14 mouse cellular contexts compared by ENCODE assay signal in genomic region chr3:35721818-35722446, GRCm38 (mm10). TPM values are rescaled to one million over a fixed set of nuclear protein-coding genes. Genes with fewer than 3 reads are reported as not detected.
A peak's percentile ranks its signal among the peaks of the same experiment; 100 is the strongest.
DNase-seq lines count a peak whose midpoint lies in the region; TF ChIP-seq lines count a peak whose summit lies in the region.
"Had no signal": no experiment of that assay in that cellular context is flagged by ENCODE, and none has a peak within 500 bp of the region (broad histone marks: within the 10 kb centered on the region; RNA-seq: fewer than 3 reads in every experiment).

No protein-coding gene starts in this region.

- intact Hi-C loops in gastrocnemius, postnatal 14 days (cut with DNase I; ENCODE audit: low total_unique reads): no loop called here

- peaks cover 3% of the 10 kb centered on the region for H3K4me1 ChIP-seq in bone marrow, adult 2 months (ENCODE audit: control insufficient read depth, insufficient read depth, low read length)
- peaks cover 21% of the 10 kb centered on the region; the same call in 1 of the 2 replicates for H3K4me1 ChIP-seq in small intestine, adult 2 months (ENCODE audit: control insufficient read depth, insufficient read depth, insufficient read length, low read length)
- H3K4me1 ChIP-seq: hindbrain, embryonic 13.5 days had no signal

- H3K27me3 ChIP-seq in small intestine, adult 2 months (ENCODE audit: control insufficient read depth, insufficient read depth, low read length): no peaks in the 10 kb centered on the region
- H3K27me3 ChIP-seq: hindbrain, embryonic 13.5 days; liver, embryonic 13.5 days had no signal

- TF ChIP-seq CTCF in bone marrow, adult 2 months (IDR thresholded peaks at IDR 0.05; ENCODE audit: control insufficient read depth, insufficient read depth, low read length): no peak
- no peak for TF ChIP-seq CTCF in small intestine, adult 2 months (IDR thresholded peaks at IDR 0.05; ENCODE audit: extremely low read depth, insufficient read length, insufficient replicate concordance, low read depth, low read length)

- H3K36me3 ChIP-seq in small intestine, adult 2 months (ENCODE audit: control insufficient read depth, insufficient read depth, low read length): no peaks in the 10 kb centered on the region
- H3K36me3 ChIP-seq: hindbrain, embryonic 13.5 days; liver, embryonic 13.5 days had no signal

- H3K4me3 ChIP-seq in bone marrow, adult 2 months (replicated peaks; ENCODE audit: control insufficient read depth, low read depth, low read length): no peak overlapping the region
- no peak overlapping the region for H3K4me3 ChIP-seq in small intestine, adult 2 months (ENCODE audit: low read depth, low read length)
- H3K4me3 ChIP-seq: hindbrain, embryonic 13.5 days; liver, embryonic 13.5 days had no signal

- WGBS in bone marrow, adult 2 months: 74% methylated on average over 4 of the region's 4 CpGs
- 36% methylated on average over 4 of the region's 4 CpGs for WGBS in small intestine, adult 2 months

- DNase-seq in spleen, postnatal 36 days (ENCODE audit: low spot score in 2 of 2): peak; percentile 25 to 26
- no peak for DNase-seq in spleen, postnatal 10 days (ENCODE audit: low spot score in 2 of 2)
- DNase-seq in neural tube, embryonic 10.5 days (ENCODE audit: extremely low spot score, low spot score): no peak
- no peak for DNase-seq in gastrocnemius, postnatal 14 days
- DNase-seq in Muller cell, postnatal 12 days (ENCODE audit: inconsistent ontology term): no peak
- no peak for DNase-seq in urinary bladder, postnatal 10 days (ENCODE audit: low spot score)
- DNase-seq: adrenal gland, postnatal 36 days; cerebellum, adult 11 months; kidney, postnatal 36 days; liver, embryonic 13.5 days; spleen, adult 18-20 months had no signal

- H3K27ac ChIP-seq in bone marrow, adult 2 months (ENCODE audit: control insufficient read depth, insufficient read depth, low read depth, low read length, poor library complexity): peak overlapping the region; percentile 64
- peak overlapping the region; percentile 90 for H3K27ac ChIP-seq in small intestine, adult 2 months (ENCODE audit: insufficient read depth, low read depth, low read length)
- H3K27ac ChIP-seq: hindbrain, embryonic 13.5 days; liver, embryonic 13.5 days had no signal

- no peak for TF ChIP-seq POLR2A in bone marrow, adult 2 months (IDR thresholded peaks at IDR 0.05; ENCODE audit: borderline replicate concordance, control insufficient read depth, low read depth, low read length)
- no peak for TF ChIP-seq POLR2A in small intestine, adult 2 months (IDR thresholded peaks at IDR 0.05; ENCODE audit: low read depth, low read length)

RNA-seq across cellular contexts. Expression of gene Atp11b, which starts 32.0 kb away (rescaled TPM):
- polyA plus RNA-seq in bone marrow, adult 2 months (2011; ENCODE audit: insufficient read depth, insufficient read length, low replicate concordance, missing spikeins): 10.3 and 15.9 TPM in 2 replicates
- polyA plus RNA-seq in small intestine, adult 2 months (2012; rRNA removed): 8.7 and 25.9 TPM in 2 replicates
- 10 to 100 TPM; 19.3 to 22.2 TPM for total RNA-seq in gastrocnemius, postnatal 14 days (2021)

Comparison
In these comparisons a context has a peak if more than half of its experiments do, and no peak if none do; other contexts are left out.
1. DNase-seq: peak in spleen, postnatal 36 days (2 of 2); none in spleen, postnatal 10 days (0 of 2), neural tube, embryonic 10.5 days (single experiment), gastrocnemius, postnatal 14 days (single experiment), Muller cell, postnatal 12 days (single experiment) and urinary bladder, postnatal 10 days (single experiment).